Mouse (Mus musculus): ENCODE data around the gene Cep152. TPM values are rescaled to one million over a fixed set of nuclear protein-coding genes. Genes with fewer than 3 reads are reported as not detected.

Cep152 gene
- 4.7 TPM in 2 replicates for polyA plus RNA-seq (2015; fragmentation: Nextera tagmentation; extraction: Ambion mirVana)

GRCm38 (mm10) chr2:125624837-125625351, at the start of gene Cep152:
Gene Cep152 (minus strand): TSS chr2:125625113.
- 0 out of 2 replicates have a peak within 1 kb of the TSS, but pooled peaks have one; percentile 15 for H3K27ac ChIP-seq
- H3K9ac ChIP-seq = peak within 1 kb of the TSS; percentile 76
- H3K4me2 ChIP-seq (replicated peaks) = peak within 1 kb of the TSS; percentile 64
- no peaks in the 10 kb centered on the region for H3K36me3 ChIP-seq
- H3K9me3 ChIP-seq = no peaks in the 10 kb centered on the region
- peaks cover 14% of the 10 kb centered on the region; the same call in 1 of the 2 replicates for H3K4me1 ChIP-seq (replicated peaks)
- under 1% methylated on average over 50 of the region's 50 CpGs for WGBS
- peak; percentile 100 for ATAC-seq
- H3K4me3 ChIP-seq (replicated peaks) = peak within 1 kb of the TSS; percentile 87
- no peaks in the 10 kb centered on the region for H3K27me3 ChIP-seq (replicated peaks)

- Histone ChIP-seq H3K9me3 (no peaks in the 10 kb centered on the region), H3K36me3 (no peaks in the 10 kb centered on the region), H3K27me3 (replicated peaks) (no peaks in the 10 kb centered on the region), H3K4me2 (replicated peaks) (peak within 1 kb of the TSS; percentile 73), H3K27ac (peak within 1 kb of the TSS; percentile 89), H3K9ac (peak within 1 kb of the TSS; percentile 90), H3K4me1 (replicated peaks) (no peaks in the 10 kb centered on the region; the same call in 1 of the 2 replicates), H3K4me3 (replicated peaks) (peak within 1 kb of the TSS; percentile 78)
- under 1% methylated on average over 64 of the region's 79 CpGs for WGBS
- peak; percentile 93 for ATAC-seq
Measured at GRCm38 (mm10) chr2:125672957-125673631, 48.2 kb upstream of the Cep152 start, which contains the start of gene Eid1. Gene Eid1 (plus strand): TSS chr2:125673095.

GRCm38 (mm10) chr2:125672568-125672956, 47.6 kb upstream of the Cep152 start:
- H3K36me3 ChIP-seq = no peaks in the 10 kb centered on the region
- ATAC-seq = peak; percentile 74
- H3K4me2 ChIP-seq (replicated peaks) = peak overlapping the region; percentile 73
- H3K27me3 ChIP-seq (replicated peaks) = no peaks in the 10 kb centered on the region
- H3K9ac ChIP-seq = peak overlapping the region; percentile 90
- no peaks in the 10 kb centered on the region for H3K9me3 ChIP-seq
- peak overlapping the region; percentile 78 for H3K4me3 ChIP-seq (replicated peaks)
- 12% methylated on average over 18 of the region's 20 CpGs for WGBS
- no peaks in the 10 kb centered on the region; the same call in 1 of the 2 replicates for H3K4me1 ChIP-seq (replicated peaks)
- peak overlapping the region; percentile 89 for H3K27ac ChIP-seq

- H3K4me3 ChIP-seq (replicated peaks) = no peak overlapping the region
- WGBS = 44% methylated on average over 1 of the region's 1 CpGs
- H3K27ac ChIP-seq = no peak overlapping the region
- no peaks in the 10 kb centered on the region for H3K36me3 ChIP-seq
- H3K9ac ChIP-seq = no peak overlapping the region
- ATAC-seq = no peak
- H3K4me1 ChIP-seq (replicated peaks) = no peaks in the 10 kb centered on the region; the same call in 1 of the 2 replicates
- H3K4me2 ChIP-seq (replicated peaks) = no peak overlapping the region
- H3K9me3 ChIP-seq = no peaks in the 10 kb centered on the region
- H3K27me3 ChIP-seq (replicated peaks) = no peaks in the 10 kb centered on the region
Measured at GRCm38 (mm10) chr2:125670846-125671245, 45.9 kb upstream of the Cep152 start.

GRCm38 (mm10) chr2:125667721-125668120, 42.8 kb upstream of the Cep152 start:
- Histone ChIP-seq H3K9ac (no peak overlapping the region), H3K4me1 (replicated peaks) (no peaks in the 10 kb centered on the region), H3K4me2 (replicated peaks) (no peak overlapping the region), H3K27me3 (replicated peaks) (no peaks in the 10 kb centered on the region), H3K4me3 (replicated peaks) (no peak overlapping the region), H3K36me3 (no peaks in the 10 kb centered on the region), H3K27ac (no peak overlapping the region), H3K9me3 (no peaks in the 10 kb centered on the region)
- no peak for ATAC-seq
- WGBS = 83% methylated on average over 7 of the region's 7 CpGs

GRCm38 (mm10) chr2:125667184-125667583, 42.3 kb upstream of the Cep152 start:
- Histone ChIP-seq H3K9me3 (no peaks in the 10 kb centered on the region), H3K4me1 (replicated peaks) (no peaks in the 10 kb centered on the region), H3K27me3 (replicated peaks) (no peaks in the 10 kb centered on the region), H3K9ac (no peak overlapping the region), H3K4me2 (replicated peaks) (no peak overlapping the region), H3K36me3 (no peaks in the 10 kb centered on the region), H3K27ac (no peak overlapping the region), H3K4me3 (replicated peaks) (no peak overlapping the region)
- WGBS = 43% methylated on average over 5 of the region's 5 CpGs
- peak; percentile 77 for ATAC-seq

GRCm38 (mm10) chr2:125666668-125667067, 41.8 kb upstream of the Cep152 start:
- no peaks in the 10 kb centered on the region for H3K27me3 ChIP-seq (replicated peaks)
- no peaks in the 10 kb centered on the region for H3K4me1 ChIP-seq (replicated peaks)
- H3K4me3 ChIP-seq (replicated peaks) = no peak overlapping the region
- 81% methylated on average over 4 of the region's 4 CpGs for WGBS
- H3K9me3 ChIP-seq = no peaks in the 10 kb centered on the region
- no peak for ATAC-seq
- H3K4me2 ChIP-seq (replicated peaks) = no peak overlapping the region
- no peak overlapping the region for H3K9ac ChIP-seq
- H3K36me3 ChIP-seq = no peaks in the 10 kb centered on the region
- H3K27ac ChIP-seq = no peak overlapping the region

GRCm38 (mm10) chr2:125665909-125666308, 41.0 kb upstream of the Cep152 start:
- H3K27ac ChIP-seq = no peak overlapping the region
- no peaks in the 10 kb centered on the region for H3K9me3 ChIP-seq
- H3K4me3 ChIP-seq (replicated peaks) = no peak overlapping the region
- peak; percentile 34; the same call in 1 of the 2 replicates for ATAC-seq
- H3K27me3 ChIP-seq (replicated peaks) = no peaks in the 10 kb centered on the region
- no peak overlapping the region for H3K9ac ChIP-seq
- H3K36me3 ChIP-seq = no peaks in the 10 kb centered on the region
- 79% methylated on average over 4 of the region's 4 CpGs for WGBS
- H3K4me2 ChIP-seq (replicated peaks) = no peak overlapping the region
- H3K4me1 ChIP-seq (replicated peaks) = peaks cover 1% of the 10 kb centered on the region; the same call in 1 of the 2 replicates

- ATAC-seq = no peak
- peaks cover 4% of the 10 kb centered on the region; the same call in 1 of the 2 replicates for H3K4me1 ChIP-seq (replicated peaks)
- H3K9ac ChIP-seq = no peak overlapping the region
- H3K27ac ChIP-seq = no peak overlapping the region
- H3K4me2 ChIP-seq (replicated peaks) = no peak overlapping the region
- H3K36me3 ChIP-seq = no peaks in the 10 kb centered on the region
- no peaks in the 10 kb centered on the region for H3K9me3 ChIP-seq
- H3K27me3 ChIP-seq (replicated peaks) = no peaks in the 10 kb centered on the region
- 86% methylated on average over 5 of the region's 5 CpGs for WGBS
- no peak overlapping the region for H3K4me3 ChIP-seq (replicated peaks)
Measured at GRCm38 (mm10) chr2:125665213-125665612, 40.3 kb upstream of the Cep152 start.

GRCm38 (mm10) chr2:125662517-125662916, 37.6 kb upstream of the Cep152 start:
- H3K4me2 ChIP-seq (replicated peaks) = no peak overlapping the region
- H3K27me3 ChIP-seq (replicated peaks) = no peaks in the 10 kb centered on the region
- H3K4me3 ChIP-seq (replicated peaks) = no peak overlapping the region
- H3K27ac ChIP-seq = no peak overlapping the region
- H3K4me1 ChIP-seq (replicated peaks) = peaks cover 4% of the 10 kb centered on the region; the same call in 1 of the 2 replicates
- H3K9me3 ChIP-seq = no peaks in the 10 kb centered on the region
- no peaks in the 10 kb centered on the region for H3K36me3 ChIP-seq
- ATAC-seq = no peak
- WGBS = 86% methylated on average over 3 of the region's 3 CpGs
- H3K9ac ChIP-seq = no peak overlapping the region

GRCm38 (mm10) chr2:125661156-125661555, 36.2 kb upstream of the Cep152 start:
- ATAC-seq = no peak
- H3K4me3 ChIP-seq (replicated peaks) = peak overlapping the region; percentile 20; the same call in 1 of the 2 replicates
- peaks cover 4% of the 10 kb centered on the region; the same call in 1 of the 2 replicates for H3K4me1 ChIP-seq (replicated peaks)
- peak overlapping the region; percentile 31; the same call in 1 of the 2 replicates for H3K9ac ChIP-seq
- no peaks in the 10 kb centered on the region for H3K27me3 ChIP-seq (replicated peaks)
- H3K4me2 ChIP-seq (replicated peaks) = peak overlapping the region; percentile 56
- no peak overlapping the region for H3K27ac ChIP-seq
- WGBS = 45% methylated on average over 4 of the region's 4 CpGs
- no peaks in the 10 kb centered on the region for H3K36me3 ChIP-seq
- no peaks in the 10 kb centered on the region for H3K9me3 ChIP-seq

- Histone ChIP-seq H3K9ac (peak overlapping the region; percentile 31), H3K36me3 (no peaks in the 10 kb centered on the region), H3K4me3 (replicated peaks) (peak overlapping the region; percentile 20), H3K27me3 (replicated peaks) (no peaks in the 10 kb centered on the region), H3K4me1 (replicated peaks) (peaks cover 4% of the 10 kb centered on the region; the same call in 1 of the 2 replicates), H3K27ac (no peak overlapping the region), H3K9me3 (no peaks in the 10 kb centered on the region), H3K4me2 (replicated peaks) (peak overlapping the region; percentile 56)
- 29% methylated on average over 20 of the region's 20 CpGs for WGBS
- ATAC-seq = peak; percentile 79
Measured at GRCm38 (mm10) chr2:125660537-125661130, 35.7 kb upstream of the Cep152 start.
